Mouse (Mus musculus) liver, embryonic 13.5 days (tissue): ENCODE measurements at regions not wholly inside any gene's neighbourhood (a gene's known extent, or its start where the extent isn't known, plus 50 kb on each side); places are given as distances from the start of the nearest gene placed in this dataset.

Source experiments
- ATAC-seq: fragments of 200-750 bp; cut with Nextera tagmentation; 2 replicates; pipeline ENCODE4 v1.8.0; 2017; ENCODE audit warnings: low read depth, mild to moderate bottlenecking, moderate number of reproducible peaks, moderate library complexity
- DNase-seq: peaks from one replicate; pipeline ENCODE4 v3.0.0; 2022
- H3K27ac ChIP-seq: fragments of 300-500 bp; sonication (generic); 2 replicates; pipeline ENCODE4 v1.5.1; 2015; ENCODE audit warnings: moderate library complexity, mild to moderate bottlenecking, inconsistent platforms
- H3K27me3 ChIP-seq: fragments of 300-500 bp; sonication (generic); 2 replicates; pipeline ENCODE4 v1.6.1; 2015; ENCODE audit warnings: mild to moderate bottlenecking, inconsistent platforms
- H3K36me3 ChIP-seq: fragments of 300-500 bp; sonication (generic); 2 replicates; pipeline ENCODE4 v1.6.1; 2015; ENCODE audit warnings: mild to moderate bottlenecking, inconsistent platforms
- H3K4me1 ChIP-seq: fragments of 300-500 bp; sonication (generic); replicated peaks from 2 replicates; pipeline ENCODE4 v1.6.1; 2015; ENCODE audit warnings: inconsistent platforms
- H3K4me2 ChIP-seq: fragments of 300-500 bp; sonication (generic); 2 replicates; pipeline ENCODE4 v1.6.1; 2015; ENCODE audit warnings: inconsistent platforms, mild to moderate bottlenecking, moderate library complexity
- H3K4me3 ChIP-seq: fragments of 300-500 bp; sonication (generic); replicated peaks from 2 replicates; pipeline ENCODE4 v1.5.1; 2015; ENCODE audit warnings: mild to moderate bottlenecking, inconsistent platforms
- H3K9ac ChIP-seq: fragments of 300-500 bp; sonication (generic); 2 replicates; pipeline ENCODE4 v1.6.1; 2015; ENCODE audit warnings: mild to moderate bottlenecking, inconsistent platforms
- H3K9me3 ChIP-seq: fragments of 300-500 bp; sonication (generic); replicated peaks from 2 replicates; pipeline ENCODE4 v1.6.1; 2016; ENCODE audit warnings: inconsistent platforms
- WGBS: fragments of 180-500 bp; shearing (Covaris S2); methylation state at CpG from one replicate; pipeline ENCODE4 v1.1.7; 2015; ENCODE audit not compliant: insufficient replicate concordance; 5-methylcytosine and 5-hydroxymethylcytosine counted together

DNA sequence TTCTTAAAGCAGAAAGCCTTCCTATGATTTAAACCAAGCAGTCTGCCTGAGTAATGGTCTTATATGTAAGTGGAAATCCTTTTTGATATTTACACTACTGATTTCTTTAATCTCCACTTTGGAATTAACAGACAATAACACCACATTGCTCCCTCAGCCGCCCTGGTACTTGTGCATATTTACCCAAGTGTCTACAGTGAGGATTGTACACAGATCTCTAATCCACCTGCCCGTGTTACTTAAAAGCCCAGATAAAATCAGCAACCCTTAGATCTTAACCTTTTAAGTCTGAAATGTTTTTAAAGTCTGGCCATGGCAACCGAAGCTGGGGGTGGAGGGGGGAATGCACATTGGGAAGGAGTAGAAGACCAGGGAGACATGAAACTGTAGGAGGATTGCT lies 382.3 kb upstream of the Nr2f2 start:
- 42% methylated on average over 3 of the region's 3 CpGs for WGBS

DNA sequence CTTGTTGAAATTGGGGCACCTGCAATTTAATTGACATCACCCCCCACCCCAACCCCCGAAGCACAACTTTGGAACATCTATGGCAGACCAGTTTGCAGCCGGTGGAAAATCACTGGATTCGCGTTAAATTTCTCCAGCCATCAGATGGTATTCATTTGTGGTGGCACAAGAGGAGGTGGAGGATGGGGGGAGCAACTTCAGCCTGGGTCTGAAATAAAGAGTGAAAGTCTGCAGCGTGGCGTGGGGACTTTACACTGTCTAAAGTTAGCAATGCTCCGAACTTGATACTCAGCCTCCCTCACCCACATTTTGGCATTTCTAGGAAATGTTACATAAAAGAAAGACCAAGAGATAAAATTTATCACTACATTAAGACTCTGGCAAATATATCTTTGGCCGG lies 381.8 kb upstream of the Nr2f2 start:
- 64% methylated on average over 8 of the region's 8 CpGs for WGBS
- Histone ChIP-seq H3K4me1 (no peaks in the 10 kb centered on the region), H3K4me2 (no peak overlapping the region), H3K4me3 (no peak overlapping the region), H3K27me3 (no peaks in the 10 kb centered on the region), H3K9ac (no peak overlapping the region), H3K9me3 (no peaks in the 10 kb centered on the region), H3K36me3 (no peaks in the 10 kb centered on the region), H3K27ac (no peak overlapping the region)
- no peak for DNase-seq
- no peak for ATAC-seq

More for the DNA sequence above, 382.3 kb upstream of the Nr2f2 start:
- Histone ChIP-seq H3K9ac (no peak overlapping the region), H3K4me1 (no peaks in the 10 kb centered on the region), H3K27me3 (no peaks in the 10 kb centered on the region), H3K4me2 (no peak overlapping the region), H3K9me3 (no peaks in the 10 kb centered on the region), H3K27ac (no peak overlapping the region), H3K4me3 (no peak overlapping the region), H3K36me3 (no peaks in the 10 kb centered on the region)
- ATAC-seq (no peak), DNase-seq (no peak)

DNA sequence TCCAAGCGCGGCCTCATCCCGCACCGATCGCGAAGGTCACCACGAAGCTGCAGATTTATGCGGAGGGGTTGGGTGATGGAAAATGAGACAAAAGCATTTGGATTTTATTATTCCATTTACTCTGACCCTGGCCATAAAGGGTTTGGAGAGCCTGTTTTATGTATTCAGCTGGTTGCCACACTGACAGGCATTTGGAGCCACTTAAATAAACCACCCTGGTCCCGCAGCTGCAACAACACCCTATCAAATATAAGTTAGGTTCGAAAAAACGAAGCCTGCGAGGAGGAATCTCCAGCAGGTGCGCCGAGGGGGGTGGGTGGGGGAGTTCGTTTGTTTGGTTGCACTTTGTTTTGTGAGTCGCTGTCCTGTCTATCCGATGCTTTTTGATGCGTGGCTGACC lies 377.8 kb upstream of the Nr2f2 start:
- H3K4me1 ChIP-seq = no peaks in the 10 kb centered on the region
- no peaks in the 10 kb centered on the region for H3K36me3 ChIP-seq
- H3K9me3 ChIP-seq = no peaks in the 10 kb centered on the region
- H3K4me2 ChIP-seq = no peak overlapping the region
- no peak overlapping the region for H3K27ac ChIP-seq
- no peak for DNase-seq
- no peak for ATAC-seq
- H3K9ac ChIP-seq = no peak overlapping the region
- H3K4me3 ChIP-seq = no peak overlapping the region
- WGBS = 69% methylated on average over 18 of the region's 18 CpGs
- no peaks in the 10 kb centered on the region for H3K27me3 ChIP-seq

DNA sequence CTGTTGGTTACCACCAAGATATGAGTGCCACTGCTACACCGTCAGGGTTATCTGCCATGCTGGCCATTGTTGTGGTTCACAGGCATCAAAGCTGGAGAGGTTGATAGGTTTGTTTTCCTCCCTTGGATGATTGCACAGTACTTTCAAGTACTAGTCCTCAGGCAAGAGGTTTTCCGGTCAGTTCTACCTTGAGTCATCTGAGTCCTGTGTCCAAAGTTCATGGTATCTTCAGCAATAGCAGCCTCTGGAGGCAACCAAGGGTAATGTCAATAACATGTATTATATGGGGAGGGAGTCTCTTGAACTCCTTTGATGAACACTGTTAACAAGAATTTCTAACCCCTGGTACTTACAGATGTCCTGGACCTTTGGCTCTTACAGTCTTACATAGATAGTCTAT lies 369.1 kb upstream of the Nr2f2 start:
- ATAC-seq = no peak
- WGBS = 54% methylated on average over 2 of the region's 2 CpGs
- no peak for DNase-seq
- H3K9me3 ChIP-seq = no peaks in the 10 kb centered on the region
- no peak overlapping the region for H3K4me2 ChIP-seq
- H3K9ac ChIP-seq = no peak overlapping the region
- H3K27ac ChIP-seq = no peak overlapping the region
- no peak overlapping the region for H3K4me3 ChIP-seq
- no peaks in the 10 kb centered on the region for H3K36me3 ChIP-seq
- no peaks in the 10 kb centered on the region for H3K4me1 ChIP-seq
- no peaks in the 10 kb centered on the region for H3K27me3 ChIP-seq

DNA sequence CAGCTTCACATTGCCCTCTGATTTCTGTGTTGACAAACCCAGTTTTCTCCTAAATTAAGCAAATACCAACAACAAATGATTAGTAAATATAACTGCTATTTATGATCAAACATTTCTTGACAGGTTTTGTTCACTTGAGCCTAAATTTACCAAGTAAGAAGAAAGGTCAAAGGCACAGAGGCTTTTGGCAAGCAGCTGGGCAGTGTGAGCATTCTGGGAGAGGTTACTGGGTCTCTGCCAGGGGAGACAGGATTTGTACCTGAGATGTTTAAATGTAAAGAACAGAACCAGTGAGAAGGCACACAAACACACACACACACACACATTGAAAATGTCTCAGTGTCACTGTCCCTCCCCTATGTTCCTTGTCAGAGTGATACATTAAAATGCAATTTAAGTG lies 367.0 kb upstream of the Nr2f2 start:
- H3K4me1 ChIP-seq = no peaks in the 10 kb centered on the region
- no peak overlapping the region for H3K4me3 ChIP-seq
- no peaks in the 10 kb centered on the region for H3K9me3 ChIP-seq
- DNase-seq (no peak), ATAC-seq (no peak)
- H3K9ac ChIP-seq = no peak overlapping the region
- no peaks in the 10 kb centered on the region for H3K36me3 ChIP-seq
- no peaks in the 10 kb centered on the region for H3K27me3 ChIP-seq
- H3K27ac ChIP-seq = no peak overlapping the region
- H3K4me2 ChIP-seq = no peak overlapping the region

DNA sequence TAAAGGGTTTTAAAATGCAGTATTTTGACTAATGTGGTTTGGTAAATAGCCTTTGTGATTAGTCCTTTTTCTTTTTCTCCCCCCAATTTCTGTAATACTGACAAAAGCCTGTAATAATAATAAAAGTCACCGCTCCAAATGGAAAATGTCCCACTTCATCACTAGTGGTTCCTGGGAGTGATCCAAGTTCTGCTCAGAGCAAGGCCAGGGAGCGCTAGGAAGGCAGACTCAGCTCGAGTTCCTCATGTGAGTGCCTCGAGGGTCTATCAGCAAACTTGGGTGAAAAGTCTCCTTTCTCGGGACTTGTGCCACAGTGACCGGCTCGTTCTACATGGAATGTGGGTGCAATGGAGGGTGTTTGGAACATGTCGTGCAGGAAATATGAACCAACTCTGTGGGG lies 363.4 kb upstream of the Nr2f2 start:
- ATAC-seq (no peak), DNase-seq (no peak)
- H3K27ac ChIP-seq = no peak overlapping the region
- no peaks in the 10 kb centered on the region for H3K4me1 ChIP-seq
- no peaks in the 10 kb centered on the region for H3K27me3 ChIP-seq
- H3K9ac ChIP-seq = no peak overlapping the region
- no peak overlapping the region for H3K4me3 ChIP-seq
- WGBS = 71% methylated on average over 8 of the region's 8 CpGs
- H3K36me3 ChIP-seq = no peaks in the 10 kb centered on the region
- no peaks in the 10 kb centered on the region for H3K9me3 ChIP-seq
- no peak overlapping the region for H3K4me2 ChIP-seq

DNA sequence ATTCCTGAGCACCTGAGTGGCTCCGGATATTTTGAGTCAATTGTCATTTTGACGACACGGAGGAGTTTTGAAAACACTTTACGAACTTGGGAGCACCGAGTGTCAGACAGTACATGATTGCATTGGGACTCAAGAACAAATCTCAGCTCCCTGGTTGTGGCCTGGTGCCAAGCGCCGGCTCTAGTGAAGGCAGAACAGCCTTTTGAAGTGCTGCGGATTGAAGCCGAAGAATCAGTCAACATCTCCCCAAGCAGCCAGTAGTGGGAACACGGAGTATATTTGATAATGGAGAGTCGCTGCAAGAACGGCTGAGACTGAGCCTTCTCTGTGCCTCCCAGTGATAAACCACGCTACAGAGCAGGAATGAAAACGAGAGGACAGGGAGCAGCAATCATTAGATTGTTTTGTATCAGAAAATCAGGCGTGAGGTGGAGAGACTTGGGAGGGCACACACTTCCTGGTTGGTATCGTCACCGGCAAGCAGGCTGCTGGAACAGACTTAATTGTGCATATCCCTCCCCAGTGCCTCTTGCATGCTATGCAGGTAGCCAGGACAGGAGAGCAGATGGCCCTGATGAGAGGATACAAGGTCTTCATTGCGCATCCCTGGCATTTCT lies 351.7 kb upstream of the Nr2f2 start:
- no peak overlapping the region for H3K4me2 ChIP-seq
- WGBS = 63% methylated on average over 18 of the region's 18 CpGs
- H3K4me1 ChIP-seq = no peaks in the 10 kb centered on the region
- H3K27ac ChIP-seq = no peak overlapping the region
- ATAC-seq (no peak), DNase-seq (no peak)
- no peaks in the 10 kb centered on the region for H3K27me3 ChIP-seq
- H3K9ac ChIP-seq = no peak overlapping the region
- H3K9me3 ChIP-seq = no peaks in the 10 kb centered on the region
- no peaks in the 10 kb centered on the region for H3K36me3 ChIP-seq
- H3K4me3 ChIP-seq = no peak overlapping the region

DNA sequence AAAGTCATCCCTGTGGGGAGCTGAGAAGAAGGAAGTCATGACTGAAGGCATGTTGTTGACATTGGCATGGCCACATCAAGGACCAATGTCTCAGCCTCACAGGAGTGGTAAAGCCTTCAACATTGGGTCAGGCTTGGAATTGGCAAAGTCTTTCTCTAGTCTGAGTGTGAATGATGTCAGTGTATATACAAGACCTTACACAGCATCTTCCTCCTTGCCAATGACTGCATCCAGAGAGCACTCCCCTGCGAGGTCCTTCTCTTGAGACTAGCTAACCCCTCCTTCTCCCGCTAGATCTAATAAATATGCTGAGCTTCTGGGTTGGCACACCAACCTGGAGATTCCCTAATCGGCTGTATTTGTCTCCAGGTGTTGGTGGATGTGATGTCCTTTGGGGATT lies 351.1 kb upstream of the Nr2f2 start:
- Histone ChIP-seq H3K27ac (no peak overlapping the region), H3K36me3 (no peaks in the 10 kb centered on the region), H3K9ac (no peak overlapping the region), H3K4me3 (no peak overlapping the region), H3K4me2 (no peak overlapping the region), H3K4me1 (no peaks in the 10 kb centered on the region), H3K9me3 (no peaks in the 10 kb centered on the region), H3K27me3 (no peaks in the 10 kb centered on the region)
- ATAC-seq (no peak), DNase-seq (no peak)
- WGBS = 64% methylated on average over 3 of the region's 3 CpGs

DNA sequence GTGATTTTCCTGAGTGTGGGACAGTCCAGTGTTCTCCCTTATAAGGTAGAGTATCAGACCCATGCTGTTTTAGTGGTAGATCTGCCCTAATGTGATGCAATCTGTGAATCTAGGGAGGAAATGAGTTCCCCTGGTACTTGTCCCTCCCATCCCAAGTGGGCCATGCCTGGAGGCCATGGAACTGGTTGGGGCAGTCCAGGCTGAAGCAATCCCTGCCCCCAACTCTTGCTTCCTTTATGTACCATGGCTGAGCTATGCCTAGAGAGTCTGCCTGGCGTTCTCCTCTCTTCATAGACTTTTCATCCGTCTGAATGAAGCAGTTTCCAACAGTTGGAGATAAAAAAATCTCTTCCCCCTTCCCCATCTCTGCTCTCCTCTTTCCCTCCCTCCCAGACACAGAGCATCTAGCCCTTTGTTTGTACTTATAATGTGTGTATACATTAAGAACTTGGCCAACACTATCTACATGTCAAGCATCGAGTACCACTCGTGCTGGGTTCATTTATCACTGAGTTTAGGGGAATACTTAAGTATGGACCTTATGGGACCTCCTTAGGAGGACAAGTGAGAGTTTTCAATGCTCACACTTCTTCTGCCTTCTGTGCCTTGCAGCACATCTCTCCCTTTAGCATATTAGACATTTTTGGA lies 350.4 kb upstream of the Nr2f2 start:
- no peak overlapping the region for H3K9ac ChIP-seq
- no peaks in the 10 kb centered on the region for H3K27me3 ChIP-seq
- no peak overlapping the region for H3K4me3 ChIP-seq
- WGBS = 46% methylated on average over 4 of the region's 4 CpGs
- H3K4me1 ChIP-seq = no peaks in the 10 kb centered on the region
- H3K36me3 ChIP-seq = no peaks in the 10 kb centered on the region
- DNase-seq (no peak), ATAC-seq (no peak)
- no peak overlapping the region for H3K4me2 ChIP-seq
- no peaks in the 10 kb centered on the region for H3K9me3 ChIP-seq
- H3K27ac ChIP-seq = no peak overlapping the region

DNA sequence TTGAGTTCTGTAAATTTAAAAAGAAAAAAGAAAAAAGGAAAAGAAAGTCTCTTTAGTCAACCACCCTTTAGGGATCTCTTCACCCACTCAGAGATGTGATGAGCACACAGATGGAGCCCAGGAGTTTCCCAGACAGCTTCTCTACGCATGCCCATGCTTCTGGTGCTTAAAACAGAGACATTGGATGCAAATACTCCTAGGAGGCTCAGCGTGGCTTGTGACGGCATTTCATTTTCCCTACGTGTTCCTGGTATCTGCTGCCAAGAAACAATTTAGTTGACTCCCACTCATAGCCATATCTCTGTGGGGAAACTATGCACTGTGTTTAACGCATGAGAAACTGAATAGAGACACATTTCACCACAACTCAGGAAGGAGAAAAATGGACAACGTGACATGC lies 345.6 kb upstream of the Nr2f2 start:
- WGBS = 64% methylated on average over 6 of the region's 6 CpGs
- no peak overlapping the region for H3K4me3 ChIP-seq
- no peaks in the 10 kb centered on the region for H3K36me3 ChIP-seq
- no peaks in the 10 kb centered on the region for H3K9me3 ChIP-seq
- H3K27ac ChIP-seq = no peak overlapping the region
- H3K9ac ChIP-seq = no peak overlapping the region
- H3K27me3 ChIP-seq = no peaks in the 10 kb centered on the region
- DNase-seq (no peak), ATAC-seq (no peak)
- no peak overlapping the region for H3K4me2 ChIP-seq
- no peaks in the 10 kb centered on the region for H3K4me1 ChIP-seq

DNA sequence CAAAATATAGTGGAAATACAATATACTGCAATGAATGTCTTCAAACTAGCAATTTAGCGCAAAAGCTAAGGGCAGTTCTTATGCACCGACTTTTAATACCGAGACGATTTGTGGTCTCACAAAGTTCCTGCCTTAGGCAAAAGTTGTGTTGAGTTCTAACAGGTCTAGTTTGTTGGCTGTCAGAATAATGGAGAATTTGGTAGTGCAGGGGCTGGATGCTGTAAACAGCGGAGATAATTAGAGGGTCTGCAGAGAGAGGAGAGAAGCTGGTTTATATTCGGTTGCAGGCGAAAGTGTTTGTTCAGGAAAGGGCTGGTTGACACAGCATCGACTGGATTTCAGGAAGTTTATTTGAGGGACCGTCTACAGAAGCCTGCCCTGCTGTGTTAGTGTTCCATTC lies 339.7 kb upstream of the Nr2f2 start:
- no peak for DNase-seq
- Histone ChIP-seq H3K9me3 (no peaks in the 10 kb centered on the region), H3K36me3 (no peaks in the 10 kb centered on the region), H3K27me3 (no peaks in the 10 kb centered on the region), H3K4me1 (no peaks in the 10 kb centered on the region), H3K4me2 (no peak overlapping the region), H3K27ac (no peak overlapping the region), H3K4me3 (no peak overlapping the region), H3K9ac (no peak overlapping the region)
- 64% methylated on average over 9 of the region's 9 CpGs for whole genome bisulfite sequencing
- ATAC-seq = no peak

DNA sequence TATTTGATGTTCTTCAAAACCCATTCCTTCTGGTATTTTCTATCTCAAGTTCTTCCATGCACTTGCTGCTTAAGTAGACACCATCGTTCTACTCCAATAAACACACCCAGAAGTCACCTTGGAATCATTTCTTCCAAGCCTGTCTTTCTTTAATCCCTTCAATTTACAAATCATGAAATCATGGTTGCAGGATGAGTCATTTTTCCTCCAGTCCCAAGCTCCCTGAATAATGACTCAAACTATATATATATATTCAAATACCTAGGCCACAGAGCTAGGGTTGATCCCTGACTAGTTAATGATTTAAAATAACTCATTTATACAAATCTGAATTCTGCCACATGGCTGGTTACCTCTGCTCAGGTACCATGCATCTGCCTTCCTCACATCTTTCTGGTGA lies 337.2 kb upstream of the Nr2f2 start:
- 71% methylated on average over 1 of the region's 1 CpGs for WGBS
- H3K4me2 ChIP-seq = no peak overlapping the region
- DNase-seq = no peak

More for the DNA sequence above, 337.2 kb upstream of the Nr2f2 start:
- Histone ChIP-seq H3K9me3 (no peaks in the 10 kb centered on the region), H3K4me3 (no peak overlapping the region), H3K27me3 (no peaks in the 10 kb centered on the region), H3K4me1 (no peaks in the 10 kb centered on the region), H3K9ac (no peak overlapping the region), H3K27ac (no peak overlapping the region), H3K36me3 (no peaks in the 10 kb centered on the region)
- ATAC-seq = no peak
